Mouse (Mus musculus): ENCODE data around the gene Fzd7.

Gene Fzd7

DNA sequence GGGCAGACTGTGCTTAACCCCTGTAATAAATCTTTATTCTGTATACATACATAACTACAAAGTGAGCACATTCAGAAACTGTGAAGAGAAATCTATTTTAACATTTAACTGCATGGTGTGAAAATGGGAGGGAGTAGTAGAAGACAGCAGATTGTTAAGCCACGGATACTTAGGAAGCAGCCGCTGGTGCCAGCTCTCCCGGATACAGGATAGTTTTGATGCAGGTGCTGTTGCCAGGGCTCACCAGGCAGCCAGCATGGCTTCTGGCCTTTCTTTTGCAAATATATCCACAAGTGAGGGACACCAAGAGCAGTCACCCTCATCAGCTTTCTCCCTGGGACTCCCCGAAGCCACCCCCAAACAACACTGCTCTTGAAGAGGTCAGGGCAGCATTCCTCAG lies 13.1 kb upstream of the Fzd7 start:
- in situ Hi-C loops (cut with MboI, MseI), result no loop called here

DNA sequence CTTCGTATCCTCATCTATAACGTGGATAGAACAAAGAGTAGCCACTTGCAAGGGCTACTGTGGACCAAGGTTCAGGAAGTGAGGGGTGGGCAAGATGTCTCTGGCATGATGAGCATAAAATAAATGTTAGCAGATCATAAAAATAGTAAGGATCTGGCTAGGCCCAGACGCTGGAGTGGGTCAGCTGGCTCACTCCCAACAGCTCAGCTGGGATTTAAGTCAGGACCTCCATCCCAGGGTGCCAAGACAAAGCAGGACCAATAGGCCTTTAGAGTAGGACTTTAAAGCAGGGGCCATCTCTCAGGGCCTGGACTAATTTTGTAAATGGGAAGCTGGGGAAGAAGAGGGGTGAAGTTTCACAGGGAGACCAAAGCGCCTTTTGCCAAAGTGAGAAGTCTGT lies 11.5 kb upstream of the Fzd7 start:
- in situ Hi-C loops (cut with MboI, MseI), result no loop called here

DNA sequence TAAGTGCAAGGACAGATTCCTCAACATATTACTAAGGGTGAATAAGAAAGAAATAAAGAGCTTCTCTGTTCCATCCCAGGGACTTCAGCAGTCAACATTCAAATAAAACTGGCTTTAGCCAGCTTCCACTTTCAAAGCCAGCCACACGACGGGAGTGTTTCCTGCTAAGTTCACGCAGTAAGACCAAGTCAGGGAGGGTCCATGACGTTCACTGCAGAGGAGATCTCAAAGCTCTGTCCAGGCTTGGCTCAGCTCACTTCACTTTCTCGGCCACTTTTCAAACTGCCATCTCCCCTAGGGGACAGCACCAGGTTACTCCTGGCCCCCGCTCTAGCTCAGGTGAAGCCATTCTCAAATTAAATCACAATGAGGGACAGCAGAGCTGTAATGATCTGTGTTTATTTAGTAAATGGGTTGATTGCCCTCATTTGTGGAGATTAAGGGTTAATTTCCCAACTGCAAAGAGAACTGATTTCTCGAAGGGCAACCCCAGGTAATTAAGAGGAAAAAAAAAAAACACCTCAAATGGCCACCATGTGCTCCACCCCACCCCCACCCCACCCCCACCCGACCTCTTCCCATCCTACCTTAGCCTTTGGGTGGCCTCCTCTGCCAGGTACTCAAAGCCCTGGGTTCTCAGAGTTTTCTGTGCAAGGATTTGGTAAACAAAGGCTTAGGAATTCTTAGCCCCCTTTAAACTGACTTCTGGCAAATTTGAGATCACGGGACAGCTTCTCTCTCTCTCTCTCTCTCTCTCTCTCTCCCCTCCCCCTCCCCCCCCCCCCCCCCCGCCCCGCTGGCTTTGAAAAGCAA lies 9.7 kb upstream of the Fzd7 start:
- in situ Hi-C loops (cut with MboI, MseI), result no loop called here

DNA sequence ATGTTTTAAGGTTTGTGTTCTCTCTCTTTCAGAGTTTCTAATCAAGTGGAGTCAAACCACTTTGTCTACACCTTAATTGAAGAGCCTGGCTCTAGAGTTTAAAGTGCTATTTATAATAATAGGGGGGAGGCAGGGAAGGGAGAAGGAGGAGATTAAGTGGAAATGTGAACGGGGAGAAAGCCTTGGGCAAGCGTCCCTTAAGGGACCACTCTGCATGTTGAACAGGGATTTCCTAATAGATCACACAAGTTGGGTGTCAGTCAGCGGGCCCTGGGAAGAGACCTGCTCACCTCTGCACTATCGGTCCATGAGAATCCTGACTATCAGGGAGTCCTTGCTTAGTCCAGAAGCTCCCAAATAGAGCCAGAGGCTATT lies 9.1 kb upstream of the Fzd7 start:
- in situ Hi-C loops (cut with MboI, MseI), result no loop called here

DNA sequence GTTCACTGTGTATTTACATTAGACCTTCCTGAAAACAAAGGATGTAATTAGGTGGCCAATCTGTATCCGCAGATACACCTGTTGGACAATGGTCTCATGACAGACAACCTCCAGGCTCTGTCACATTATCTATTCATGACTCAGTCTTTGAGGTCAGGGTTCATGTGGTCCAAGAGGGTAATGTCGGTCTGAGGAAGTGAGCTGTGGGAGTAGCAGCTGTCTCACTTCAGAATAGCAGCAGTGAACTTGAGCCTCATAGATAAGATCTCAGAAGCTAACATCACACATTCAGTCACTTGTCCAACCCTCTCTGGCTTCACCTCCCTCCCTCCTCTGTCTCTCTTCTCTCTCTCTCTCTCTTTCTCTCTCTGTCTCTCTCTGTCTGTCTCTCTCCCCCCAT lies 6.6 kb upstream of the Fzd7 start:
- in situ Hi-C loops (cut with MboI, MseI), result no loop called here

DNA sequence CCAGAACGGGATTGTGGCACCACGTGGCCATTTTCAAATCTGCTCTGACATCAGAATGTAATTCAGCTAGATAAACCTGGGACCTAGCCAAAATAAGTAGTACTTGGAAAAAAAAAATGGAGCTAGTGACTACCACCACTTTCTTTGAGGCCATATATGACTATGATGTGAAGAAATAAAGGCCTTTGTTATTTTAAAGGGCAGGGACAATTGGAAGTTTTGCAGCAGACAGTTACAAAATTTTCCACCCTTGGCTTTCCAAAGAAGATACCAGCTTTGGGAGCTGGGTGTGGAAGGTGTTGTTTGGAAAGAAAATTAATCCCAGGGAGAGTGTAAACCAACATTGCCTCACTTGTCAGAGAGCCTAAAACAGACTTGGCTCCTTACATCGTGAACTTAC lies 3.3 kb upstream of the Fzd7 start:
- in situ Hi-C loops (cut with MboI, MseI), result no loop called here

DNA sequence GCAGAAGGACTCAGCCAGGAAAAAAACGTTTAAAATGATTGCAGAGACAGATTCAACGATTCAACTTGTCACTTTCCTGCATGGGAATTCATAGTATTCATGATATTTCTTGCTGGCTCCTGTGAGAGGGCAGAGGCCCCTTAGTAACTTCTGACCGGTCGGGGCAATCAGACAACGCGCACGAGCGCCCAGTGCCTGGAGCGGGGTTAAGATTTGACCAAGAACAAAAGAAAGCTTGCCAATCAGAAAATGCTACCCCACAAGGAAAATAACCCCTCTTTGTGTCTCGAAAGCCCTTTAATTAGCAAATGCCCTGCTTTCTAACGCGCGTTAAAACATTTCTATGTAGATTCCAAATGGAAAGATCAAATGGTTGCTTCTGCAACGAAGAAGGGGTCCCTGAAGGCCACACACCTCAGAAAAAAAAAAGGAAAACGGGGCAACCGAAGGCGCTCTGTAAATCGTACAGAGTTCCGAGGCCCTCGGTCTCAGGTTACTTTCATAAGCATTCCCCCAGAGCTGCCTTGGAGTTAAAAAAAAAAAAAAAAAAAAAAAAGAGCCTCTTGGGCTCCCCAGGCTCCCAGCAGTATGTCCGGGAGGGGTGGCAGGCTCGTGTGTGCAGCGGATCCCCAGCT lies 1.3 kb upstream of the Fzd7 start:
- in situ Hi-C loops (cut with MboI, MseI), result no loop called here

DNA sequence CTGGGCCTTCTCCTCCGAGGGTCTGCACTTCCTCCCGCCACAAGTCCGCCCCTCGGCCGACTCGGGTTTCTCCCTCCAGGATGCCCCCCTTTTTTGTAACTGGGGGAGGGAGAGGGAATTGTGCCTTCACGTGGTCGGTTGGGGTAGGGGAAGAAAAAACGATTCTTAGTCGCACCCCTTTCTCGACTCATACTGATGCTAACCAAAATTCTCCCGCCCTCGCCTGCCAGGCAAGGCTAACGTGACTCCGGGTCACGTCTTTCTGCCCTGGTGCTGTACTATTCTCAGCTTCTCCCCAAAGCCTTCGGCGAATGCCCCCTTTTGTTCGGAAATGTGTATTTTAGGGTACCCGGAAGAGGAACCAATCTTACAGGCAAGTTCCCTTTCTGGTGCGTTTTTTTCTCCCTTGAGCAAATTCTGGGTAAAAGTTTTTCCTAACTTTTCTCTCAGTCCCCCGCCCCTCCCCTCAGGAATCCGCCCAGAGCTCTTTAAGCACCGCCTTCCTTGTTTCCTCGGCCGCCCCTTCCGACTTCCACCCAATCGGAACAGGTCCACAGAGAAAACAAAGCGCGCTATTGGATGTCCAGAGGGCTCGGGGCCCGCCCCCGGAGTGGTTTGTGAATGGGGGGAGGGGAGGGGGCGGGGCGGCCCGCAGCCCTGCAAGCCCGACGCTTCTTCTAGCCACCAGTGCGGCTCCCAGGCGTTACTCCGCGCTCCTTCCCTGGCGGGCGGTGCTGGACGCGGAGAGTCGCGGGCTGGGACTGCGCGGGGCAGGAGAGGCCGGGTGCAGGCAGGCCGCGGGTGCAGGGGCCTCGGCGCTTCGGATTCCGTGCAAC lies 550 bp upstream of the Fzd7 start:
- in situ Hi-C loops (cut with MboI, MseI), result no loop called here

DNA sequence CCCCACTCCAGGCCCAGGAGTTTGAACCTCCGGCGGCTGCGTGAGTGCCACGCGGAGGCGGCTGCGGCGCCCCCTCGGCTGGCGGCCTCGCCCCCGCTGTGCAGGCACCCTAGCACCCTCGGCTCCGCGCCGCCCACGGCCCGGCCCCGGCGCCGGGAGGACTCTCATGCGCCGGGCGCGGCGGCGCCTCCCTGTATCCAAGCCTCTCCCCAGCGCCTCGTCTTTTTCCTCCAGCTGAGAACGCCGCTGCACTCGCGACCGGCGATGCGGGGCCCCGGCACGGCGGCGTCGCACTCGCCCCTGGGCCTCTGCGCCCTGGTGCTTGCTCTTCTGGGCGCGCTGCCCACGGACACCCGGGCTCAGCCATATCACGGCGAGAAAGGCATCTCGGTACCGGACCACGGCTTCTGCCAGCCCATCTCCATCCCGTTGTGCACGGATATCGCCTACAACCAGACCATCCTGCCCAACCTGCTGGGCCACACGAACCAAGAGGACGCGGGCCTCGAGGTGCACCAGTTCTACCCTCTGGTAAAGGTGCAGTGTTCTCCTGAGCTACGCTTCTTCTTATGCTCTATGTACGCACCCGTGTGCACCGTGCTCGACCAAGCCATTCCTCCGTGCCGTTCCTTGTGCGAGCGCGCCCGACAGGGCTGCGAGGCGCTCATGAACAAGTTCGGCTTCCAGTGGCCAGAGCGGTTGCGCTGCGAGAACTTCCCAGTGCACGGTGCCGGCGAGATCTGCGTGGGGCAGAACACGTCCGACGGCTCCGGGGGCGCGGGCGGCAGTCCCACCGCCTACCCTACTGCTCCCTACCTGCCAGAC lies 684 bp downstream of the Fzd7 start:
- in situ Hi-C loops (cut with MboI, MseI), result no loop called here

DNA sequence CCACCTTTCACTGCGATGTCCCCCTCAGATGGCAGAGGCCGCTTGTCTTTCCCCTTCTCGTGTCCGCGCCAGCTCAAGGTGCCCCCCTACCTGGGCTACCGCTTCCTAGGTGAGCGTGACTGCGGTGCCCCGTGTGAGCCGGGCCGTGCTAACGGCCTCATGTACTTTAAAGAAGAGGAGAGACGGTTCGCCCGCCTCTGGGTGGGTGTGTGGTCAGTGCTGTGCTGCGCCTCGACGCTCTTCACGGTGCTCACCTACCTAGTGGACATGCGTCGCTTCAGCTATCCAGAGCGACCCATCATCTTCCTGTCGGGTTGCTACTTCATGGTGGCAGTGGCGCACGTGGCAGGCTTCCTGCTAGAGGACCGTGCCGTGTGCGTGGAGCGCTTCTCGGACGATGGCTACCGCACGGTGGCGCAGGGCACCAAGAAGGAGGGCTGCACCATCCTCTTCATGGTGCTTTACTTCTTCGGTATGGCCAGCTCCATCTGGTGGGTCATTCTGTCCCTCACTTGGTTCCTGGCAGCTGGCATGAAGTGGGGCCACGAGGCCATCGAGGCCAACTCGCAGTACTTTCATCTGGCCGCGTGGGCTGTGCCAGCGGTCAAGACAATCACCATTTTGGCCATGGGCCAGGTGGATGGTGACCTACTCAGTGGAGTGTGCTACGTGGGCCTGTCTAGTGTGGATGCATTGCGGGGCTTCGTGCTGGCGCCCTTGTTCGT lies 1.5 kb downstream of the Fzd7 start:
- in situ Hi-C loops (cut with MboI, MseI), result no loop called here

DNA sequence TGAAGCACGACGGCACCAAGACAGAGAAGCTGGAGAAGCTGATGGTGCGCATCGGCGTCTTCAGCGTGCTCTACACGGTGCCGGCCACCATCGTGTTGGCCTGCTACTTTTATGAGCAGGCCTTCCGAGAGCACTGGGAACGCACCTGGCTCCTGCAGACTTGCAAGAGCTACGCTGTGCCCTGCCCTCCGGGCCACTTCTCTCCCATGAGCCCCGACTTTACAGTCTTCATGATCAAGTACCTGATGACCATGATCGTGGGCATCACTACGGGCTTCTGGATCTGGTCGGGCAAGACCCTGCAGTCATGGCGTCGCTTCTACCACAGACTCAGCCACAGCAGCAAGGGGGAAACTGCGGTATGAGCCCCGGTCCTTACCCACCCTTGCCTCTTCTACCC lies 2.1 kb downstream of the Fzd7 start:
- in situ Hi-C loops (cut with MboI, MseI), result no loop called here

DNA sequence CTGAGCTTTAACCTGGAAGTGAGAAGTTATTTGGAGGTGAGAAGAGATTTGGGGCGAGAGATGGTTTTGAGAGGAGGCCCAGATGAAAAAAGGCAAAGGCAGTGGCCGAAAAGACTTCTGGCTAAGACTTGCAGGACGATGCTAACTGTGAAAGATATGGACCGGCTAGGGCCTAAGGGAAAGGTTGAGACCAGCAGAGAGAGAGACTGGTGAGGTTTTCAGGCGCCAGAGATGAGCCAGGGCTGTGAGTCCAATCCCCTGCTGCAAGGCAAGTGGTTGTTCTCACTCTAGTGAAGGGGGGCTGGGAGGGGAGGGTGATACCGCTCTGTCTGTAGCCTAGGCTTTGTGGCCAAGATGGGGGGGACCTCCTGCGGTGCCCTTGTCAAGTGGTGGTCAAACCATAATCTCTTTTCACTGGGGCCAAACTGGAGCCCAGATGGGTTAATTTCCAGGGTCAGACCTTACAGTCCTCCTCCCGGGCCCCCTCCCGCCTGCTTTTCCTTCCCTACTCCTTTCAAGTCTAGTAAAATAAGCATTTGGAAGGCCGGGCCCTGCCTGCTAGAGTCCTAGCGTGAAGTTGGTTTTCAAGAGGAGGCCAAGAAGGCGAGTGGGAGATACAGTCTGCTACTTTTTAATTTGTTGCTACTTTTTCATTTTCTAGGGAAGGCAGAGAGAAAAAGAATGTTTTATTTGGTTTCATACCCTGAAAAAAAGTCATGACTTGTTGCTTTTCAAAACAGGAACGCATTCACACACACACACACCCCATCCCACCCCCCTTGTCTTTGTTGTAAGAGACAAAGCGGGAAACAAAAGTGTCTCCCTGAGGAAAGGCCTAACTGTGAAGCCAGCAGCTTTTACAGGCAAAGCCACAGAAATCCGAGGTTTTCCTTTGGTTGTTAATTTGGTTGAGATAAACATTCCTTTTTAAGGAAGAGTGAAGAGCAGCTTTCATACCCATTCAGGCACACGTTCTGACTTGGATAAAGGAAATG lies 2.9 kb downstream of the Fzd7 start:
- in situ Hi-C loops (cut with MboI, MseI), result no loop called here

DNA sequence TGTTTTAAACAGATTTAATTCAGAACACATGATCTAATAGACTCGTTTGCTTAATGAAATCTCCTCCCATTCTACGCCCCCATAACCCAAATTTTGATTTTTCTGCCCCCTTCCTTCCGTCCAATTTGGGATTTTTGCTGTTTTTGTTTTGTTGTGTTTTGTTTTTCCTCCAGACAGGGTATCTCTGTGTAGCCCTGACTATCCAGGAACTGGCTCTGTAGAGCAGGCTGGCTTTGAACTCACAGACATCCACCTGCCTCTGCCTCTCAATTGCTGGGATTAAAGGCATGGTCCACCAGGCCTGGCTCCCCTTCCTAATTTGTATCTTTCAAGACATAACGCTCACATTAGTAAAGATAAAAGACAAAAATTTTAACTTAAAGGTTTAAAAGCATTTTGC lies 3.6 kb downstream of the Fzd7 start:
- in situ Hi-C loops (cut with MboI, MseI), result no loop called here

DNA sequence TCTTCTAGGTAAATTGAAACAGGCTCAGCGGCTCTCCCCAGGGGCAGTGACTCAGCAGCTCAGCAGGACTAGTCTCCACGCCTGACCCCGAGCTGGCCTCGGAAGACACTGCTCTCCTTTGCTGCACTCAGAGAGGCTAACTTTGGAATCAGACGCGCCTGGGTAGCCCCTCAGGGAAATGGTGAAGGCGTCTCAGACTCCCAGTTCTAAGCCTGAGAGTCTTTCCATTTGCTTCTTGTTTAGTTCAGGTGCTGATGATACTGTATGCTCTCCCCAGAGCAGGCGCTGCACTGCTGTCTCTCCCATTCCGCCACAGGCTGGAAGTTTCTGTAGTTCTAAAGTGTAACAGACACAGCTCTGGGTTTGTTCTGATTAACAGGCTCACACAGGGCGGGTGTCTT lies 5.4 kb downstream of the Fzd7 start:
- in situ Hi-C loops (cut with MboI, MseI), result no loop called here

DNA sequence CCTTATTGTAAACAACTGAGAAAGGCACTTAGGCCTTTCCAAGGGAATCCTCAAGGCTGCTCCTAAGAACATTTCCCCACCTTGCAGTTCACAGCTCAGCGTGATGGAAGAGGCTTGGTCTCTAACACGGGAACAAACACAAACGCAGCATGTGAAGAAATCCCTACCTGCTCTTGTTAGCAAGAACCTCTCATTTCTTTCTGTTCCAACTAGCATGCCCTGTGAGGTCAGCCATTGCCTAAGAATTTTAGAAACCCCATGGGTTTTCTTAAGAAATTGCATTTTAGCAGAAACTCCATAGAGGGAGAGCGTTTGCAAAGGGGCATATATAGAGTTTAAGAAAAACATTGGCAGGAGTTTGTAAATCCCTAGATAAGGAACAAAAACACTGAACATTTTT lies 6.3 kb downstream of the Fzd7 start:
- in situ Hi-C loops (cut with MboI, MseI), result no loop called here

DNA sequence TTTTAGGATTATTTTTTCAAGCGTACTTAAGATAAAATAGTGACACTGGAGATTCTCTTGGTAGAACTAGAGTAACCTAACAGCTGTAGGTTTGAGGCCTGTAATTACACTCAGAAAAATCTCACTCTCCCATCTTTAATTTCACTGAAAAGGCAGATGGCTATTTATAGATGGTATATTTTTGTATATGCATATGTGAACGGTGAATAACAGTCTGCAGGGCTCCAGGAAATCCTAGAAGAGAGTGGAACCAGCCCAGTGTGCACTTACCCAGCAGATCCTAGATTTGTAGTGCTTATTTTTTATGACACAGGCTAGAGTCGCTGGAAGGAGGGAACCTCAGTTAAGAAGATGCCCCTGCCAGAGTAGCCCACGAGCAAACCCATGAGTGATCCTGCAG lies 6.8 kb downstream of the Fzd7 start:
- in situ Hi-C loops (cut with MboI, MseI), result no loop called here

DNA sequence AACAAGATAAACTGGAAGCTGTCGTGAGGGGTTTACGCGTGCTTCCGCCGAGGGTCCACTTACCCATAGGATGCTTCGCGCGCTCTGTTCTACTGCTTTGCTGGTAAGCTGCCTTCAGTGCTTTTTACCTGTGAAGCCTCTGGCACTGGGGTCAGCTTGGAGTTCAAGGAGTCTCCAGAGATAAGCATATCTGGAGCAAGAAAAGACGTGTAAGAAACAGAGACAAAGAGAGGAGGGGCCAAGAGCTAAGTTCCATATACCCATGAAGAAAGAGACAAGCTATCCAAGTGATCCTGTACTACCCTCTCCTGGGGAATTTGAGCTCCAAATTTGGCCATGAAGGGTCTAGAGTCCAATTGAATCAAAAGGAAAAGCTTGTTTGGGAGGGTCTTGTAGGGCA lies 9.3 kb downstream of the Fzd7 start:
- in situ Hi-C loops (cut with MboI, MseI), result no loop called here

DNA sequence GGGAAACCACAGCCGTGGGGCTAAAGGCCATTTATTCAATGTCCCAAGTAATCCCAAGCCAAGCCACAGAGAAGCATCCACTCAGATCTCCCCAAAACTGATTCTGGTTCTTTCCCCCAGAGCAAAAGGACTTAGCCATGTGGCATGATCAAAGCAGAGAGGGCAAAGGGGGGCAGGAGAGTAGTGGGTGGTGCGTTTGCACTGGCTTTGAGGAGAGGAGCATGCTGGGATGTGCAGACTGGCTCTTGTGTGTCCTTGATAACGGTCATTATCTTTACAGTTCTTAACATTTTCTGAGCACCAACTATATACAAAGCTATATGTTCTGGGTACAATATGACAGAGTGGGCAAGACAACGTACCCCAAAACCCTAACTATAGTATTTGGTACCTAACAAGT lies 10.2 kb downstream of the Fzd7 start:
- in situ Hi-C loops (cut with MboI, MseI), result no loop called here

DNA sequence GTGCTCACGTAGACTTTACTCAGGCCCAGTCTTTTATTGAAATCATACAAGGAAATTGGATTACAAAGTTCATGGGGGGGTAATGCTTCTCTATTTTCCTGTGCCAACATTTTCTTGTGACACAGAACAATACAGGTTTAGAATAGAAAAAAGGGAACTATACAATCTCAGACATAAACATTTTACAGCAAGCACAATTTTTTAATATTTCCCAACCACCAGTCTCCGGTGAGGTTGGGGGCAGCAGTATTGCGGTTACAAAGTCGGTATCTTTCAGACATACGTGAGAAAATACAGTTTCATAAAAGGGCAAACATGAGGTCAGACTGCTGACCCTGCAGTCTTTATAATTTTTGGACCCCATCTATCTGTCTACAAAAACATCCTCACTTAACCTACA lies 13.7 kb downstream of the Fzd7 start:
- in situ Hi-C loops (cut with MboI, MseI), result no loop called here

Measured in T-helper 17 cell (primary cell).